Mouse (Mus musculus) CD8-positive naive resting alpha-beta T cell, adult 2 months (primary cell): ENCODE measurements around the gene Pigu.

ENCODE experiments used
- DNase-seq, 2 experiments: peaks; one replicate each; pipeline ENCODE4 v3.0.0; 2022; ENCODE audit warnings: low read depth in 2 of 2, low spot score in 2 of 2

Pigu gene

GRCm38 (mm10) chr2:155356971-155357591 is at the start of gene Pigu:
Pigu (minus strand) TSS chr2:155357430.
- peak; percentile 85 to 90 for DNase-seq

- DNase-seq, result no peak
These were observed 47.4 kb upstream of the Pigu start for GRCm38 (mm10) chr2:155404635-155405034.

GRCm38 (mm10) chr2:155401926-155402325 is 44.7 kb upstream of the Pigu start:
- no peak for DNase-seq

- DNase-seq, result no peak
These were observed 43.0 kb upstream of the Pigu start for GRCm38 (mm10) chr2:155400276-155400675.

- no peak for DNase-seq
These were observed 37.4 kb upstream of the Pigu start for GRCm38 (mm10) chr2:155394586-155394985.

- DNase-seq, result no peak
These were observed 31.3 kb upstream of the Pigu start for GRCm38 (mm10) chr2:155388573-155388972.

GRCm38 (mm10) chr2:155387052-155387451 is 29.8 kb upstream of the Pigu start:
- no peak for DNase-seq

GRCm38 (mm10) chr2:155386534-155386899 is 29.3 kb upstream of the Pigu start:
- DNase-seq, result no peak

- DNase-seq, result no peak
These were observed 28.7 kb upstream of the Pigu start for GRCm38 (mm10) chr2:155385731-155386533.

- peak; percentile 77 to 84 for DNase-seq
These were observed 27.9 kb upstream of the Pigu start for GRCm38 (mm10) chr2:155385090-155385489.

GRCm38 (mm10) chr2:155382791-155383438 is 25.7 kb upstream of the Pigu start:
- no peak for DNase-seq

- DNase-seq, result no peak
These were observed 25.1 kb upstream of the Pigu start for GRCm38 (mm10) chr2:155382332-155382700.

- peak; percentile 93 to 98 for DNase-seq
These were observed 24.6 kb upstream of the Pigu start for GRCm38 (mm10) chr2:155381643-155382331.

- no peak for DNase-seq
These were observed 23.8 kb upstream of the Pigu start for GRCm38 (mm10) chr2:155381060-155381437.

GRCm38 (mm10) chr2:155380261-155381059 is 23.2 kb upstream of the Pigu start, which contains the start of gene Trp53inp2:
Trp53inp2 (plus strand) TSS chr2:155381059.
- no peak for DNase-seq

GRCm38 (mm10) chr2:155376191-155376590 is 19.0 kb upstream of the Pigu start:
- DNase-seq, result no peak

- no peak for DNase-seq
These were observed 17.3 kb upstream of the Pigu start for GRCm38 (mm10) chr2:155374521-155374920.

- no peak for DNase-seq
These were observed 16.7 kb upstream of the Pigu start for GRCm38 (mm10) chr2:155373886-155374285.

GRCm38 (mm10) chr2:155373302-155373701 is 16.1 kb upstream of the Pigu start:
- no peak for DNase-seq

- DNase-seq, result no peak
These were observed 15.2 kb upstream of the Pigu start for GRCm38 (mm10) chr2:155372451-155372850.
